Mouse (Mus musculus): ENCODE data around the gene Pianp. TPM values are rescaled to one million over a fixed set of nuclear protein-coding genes. Genes with fewer than 3 reads are reported as not detected.
"Not testable (repeated sequence)": the region's sequence is repeated elsewhere in the genome, so short reads cannot be mapped to it uniquely, and the experiment has no call there.

The Pianp gene
- polyA plus RNA-seq, 1 experiment, result 21.4 TPM

GRCm38 (mm10) chr6:125009129-125009180, 12.5 kb downstream of the Pianp start, which contains the start of gene Zfp384:
Gene Zfp384 (plus strand): TSS chr6:125009145.
- Histone ChIP-seq H3K36me3 (ENCODE audit: control insufficient read depth, insufficient read depth, low read length, poor library complexity, severe bottlenecking) (peaks cover 6% of the 10 kb centered on the region), H3K9ac (ENCODE audit: low read depth, poor library complexity, severe bottlenecking) (peak within 1 kb of the TSS; percentile 98), H3K4me1 (ENCODE audit: control insufficient read depth, insufficient read depth, low read length) (peaks cover 5% of the 10 kb centered on the region), H3K9me3 (replicated peaks; ENCODE audit: control insufficient read depth, insufficient read depth, low read length, poor library complexity, severe bottlenecking) (no peaks in the 10 kb centered on the region), H3K4me3 (ENCODE audit: low read depth, low read length) (peak within 1 kb of the TSS; percentile 86), H3K27ac (ENCODE audit: insufficient read depth, low read length) (peak within 1 kb of the TSS; percentile 84), H3K27me3 (ENCODE audit: control insufficient read depth, insufficient read depth, low read length, poor library complexity, severe bottlenecking) (no peaks in the 10 kb centered on the region)
- TF ChIP-seq CTCF (IDR thresholded peaks at IDR 0.05; ENCODE audit: low read depth, low read length) (no peak), EP300 (IDR thresholded peaks at IDR 0.05; ENCODE audit: insufficient read depth, low read depth, low read length) (no peak), POLR2A (IDR thresholded peaks at IDR 0.05; ENCODE audit: insufficient read depth, low read length) (no peak)

GRCm38 (mm10) chr6:125009181-125010073, 12.9 kb downstream of the Pianp start:
- peak overlapping the region; percentile 86 for H3K4me3 ChIP-seq (ENCODE audit: low read depth, low read length)
- TF ChIP-seq EP300 (IDR thresholded peaks at IDR 0.05; ENCODE audit: insufficient read depth, low read depth, low read length) (no peak), CTCF (IDR thresholded peaks at IDR 0.05; ENCODE audit: low read depth, low read length) (no peak), POLR2A (IDR thresholded peaks at IDR 0.05; ENCODE audit: insufficient read depth, low read length) (no peak)
- H3K27me3 ChIP-seq (ENCODE audit: control insufficient read depth, insufficient read depth, low read length, poor library complexity, severe bottlenecking), result no peaks in the 10 kb centered on the region
- H3K9ac ChIP-seq (ENCODE audit: low read depth, poor library complexity, severe bottlenecking), result peak overlapping the region; percentile 98
- H3K9me3 ChIP-seq (replicated peaks; ENCODE audit: control insufficient read depth, insufficient read depth, low read length, poor library complexity, severe bottlenecking), result no peaks in the 10 kb centered on the region
- H3K27ac ChIP-seq (ENCODE audit: insufficient read depth, low read length), result peak overlapping the region; percentile 47
- H3K4me1 ChIP-seq (ENCODE audit: control insufficient read depth, insufficient read depth, low read length), result peaks cover 2% of the 10 kb centered on the region
- H3K36me3 ChIP-seq (ENCODE audit: control insufficient read depth, insufficient read depth, low read length, poor library complexity, severe bottlenecking), result peaks cover 6% of the 10 kb centered on the region

- Histone ChIP-seq H3K27ac (ENCODE audit: insufficient read depth, low read length) (no peak overlapping the region), H3K4me3 (ENCODE audit: low read depth, low read length) (no peak overlapping the region), H3K9me3 (replicated peaks; ENCODE audit: control insufficient read depth, insufficient read depth, low read length, poor library complexity, severe bottlenecking) (no peaks in the 10 kb centered on the region), H3K9ac (ENCODE audit: low read depth, poor library complexity, severe bottlenecking) (no peak overlapping the region), H3K27me3 (ENCODE audit: control insufficient read depth, insufficient read depth, low read length, poor library complexity, severe bottlenecking) (no peaks in the 10 kb centered on the region), H3K4me1 (ENCODE audit: control insufficient read depth, insufficient read depth, low read length) (no peaks in the 10 kb centered on the region), H3K36me3 (ENCODE audit: control insufficient read depth, insufficient read depth, low read length, poor library complexity, severe bottlenecking) (peaks cover 18% of the 10 kb centered on the region)
- TF ChIP-seq CTCF (IDR thresholded peaks at IDR 0.05; ENCODE audit: low read depth, low read length) (no peak), EP300 (IDR thresholded peaks at IDR 0.05; ENCODE audit: insufficient read depth, low read depth, low read length) (no peak), POLR2A (IDR thresholded peaks at IDR 0.05; ENCODE audit: insufficient read depth, low read length) (no peak)
These were observed 21.2 kb downstream of the Pianp start for GRCm38 (mm10) chr6:125017682-125018081.

GRCm38 (mm10) chr6:125030532-125030931, 34.0 kb downstream of the Pianp start:
- not testable (repeated sequence) for H3K27me3 ChIP-seq (ENCODE audit: control insufficient read depth, insufficient read depth, low read length, poor library complexity, severe bottlenecking); H3K27ac ChIP-seq (ENCODE audit: insufficient read depth, low read length); H3K9me3 ChIP-seq (replicated peaks; ENCODE audit: control insufficient read depth, insufficient read depth, low read length, poor library complexity, severe bottlenecking); H3K4me3 ChIP-seq (ENCODE audit: low read depth, low read length); H3K9ac ChIP-seq (ENCODE audit: low read depth, poor library complexity, severe bottlenecking); H3K4me1 ChIP-seq (ENCODE audit: control insufficient read depth, insufficient read depth, low read length)
- peaks cover 37% of the 10 kb centered on the region for H3K36me3 ChIP-seq (ENCODE audit: control insufficient read depth, insufficient read depth, low read length, poor library complexity, severe bottlenecking)
- peak; percentile 99 for TF ChIP-seq CTCF (IDR thresholded peaks at IDR 0.05; ENCODE audit: low read depth, low read length)

- H3K9me3 ChIP-seq (replicated peaks; ENCODE audit: control insufficient read depth, insufficient read depth, low read length, poor library complexity, severe bottlenecking), result no peaks in the 10 kb centered on the region
- H3K27me3 ChIP-seq (ENCODE audit: control insufficient read depth, insufficient read depth, low read length, poor library complexity, severe bottlenecking), result no peaks in the 10 kb centered on the region
- no peak overlapping the region for H3K27ac ChIP-seq (ENCODE audit: insufficient read depth, low read length)
- no peak for TF ChIP-seq EP300 (IDR thresholded peaks at IDR 0.05; ENCODE audit: insufficient read depth, low read depth, low read length)
- TF ChIP-seq POLR2A (IDR thresholded peaks at IDR 0.05; ENCODE audit: insufficient read depth, low read length), result no peak
- TF ChIP-seq CTCF (IDR thresholded peaks at IDR 0.05; ENCODE audit: low read depth, low read length), result no peak
- H3K4me3 ChIP-seq (ENCODE audit: low read depth, low read length), result no peak overlapping the region
- H3K4me1 ChIP-seq (ENCODE audit: control insufficient read depth, insufficient read depth, low read length), result no peaks in the 10 kb centered on the region
- no peak overlapping the region for H3K9ac ChIP-seq (ENCODE audit: low read depth, poor library complexity, severe bottlenecking)
- H3K36me3 ChIP-seq (ENCODE audit: control insufficient read depth, insufficient read depth, low read length, poor library complexity, severe bottlenecking), result peaks cover 41% of the 10 kb centered on the region
These were observed 35.1 kb downstream of the Pianp start for GRCm38 (mm10) chr6:125031604-125032003.

GRCm38 (mm10) chr6:125038666-125039065, 42.2 kb downstream of the Pianp start:
- TF ChIP-seq POLR2A (IDR thresholded peaks at IDR 0.05; ENCODE audit: insufficient read depth, low read length) (no peak), CTCF (IDR thresholded peaks at IDR 0.05; ENCODE audit: low read depth, low read length) (no peak), EP300 (IDR thresholded peaks at IDR 0.05; ENCODE audit: insufficient read depth, low read depth, low read length) (no peak)
- peak overlapping the region; percentile 74 for H3K9ac ChIP-seq (ENCODE audit: low read depth, poor library complexity, severe bottlenecking)
- H3K36me3 ChIP-seq (ENCODE audit: control insufficient read depth, insufficient read depth, low read length, poor library complexity, severe bottlenecking), result peaks cover 22% of the 10 kb centered on the region
- no peaks in the 10 kb centered on the region for H3K9me3 ChIP-seq (replicated peaks; ENCODE audit: control insufficient read depth, insufficient read depth, low read length, poor library complexity, severe bottlenecking)
- no peak overlapping the region for H3K27ac ChIP-seq (ENCODE audit: insufficient read depth, low read length)
- no peaks in the 10 kb centered on the region for H3K27me3 ChIP-seq (ENCODE audit: control insufficient read depth, insufficient read depth, low read length, poor library complexity, severe bottlenecking)
- no peak overlapping the region for H3K4me3 ChIP-seq (ENCODE audit: low read depth, low read length)
- no peaks in the 10 kb centered on the region for H3K4me1 ChIP-seq (ENCODE audit: control insufficient read depth, insufficient read depth, low read length)
